Mouse (Mus musculus): ENCODE data around the gene Hist1h4h. TPM values are rescaled to one million over a fixed set of nuclear protein-coding genes. Genes with fewer than 3 reads are reported as not detected.
A peak's percentile ranks its signal among the peaks of the same experiment; 100 is the strongest.

Gene Hist1h4h
- polyA plus RNA-seq, 1 experiment from 2014 or later: 4.8 TPM

- WGBS: 46% methylated on average over 15 of the region's 15 CpGs
- no peak for ATAC-seq
- Histone ChIP-seq H3K9me3 (no peaks in the 10 kb centered on the region), H3K4me3 (replicated peaks) (peak overlapping the region; percentile 27), H3K27me3 (replicated peaks) (no peaks in the 10 kb centered on the region), H3K27ac (no peak overlapping the region), H3K36me3 (no peaks in the 10 kb centered on the region), H3K4me1 (replicated peaks) (0 out of 2 replicates have a peak, but pooled peaks cover 2% of the 10 kb centered on the region), H3K9ac (0 out of 2 replicates have a peak overlapping the region, but pooled peaks have one; percentile 17), H3K4me2 (replicated peaks) (peak overlapping the region; percentile 61)
Measured at GRCm38 (mm10) chr13:23515826-23516620, 14.8 kb upstream of the Hist1h4h start.

- under 1% methylated on average over 19 of the region's 19 CpGs for WGBS
- Histone ChIP-seq H3K4me3 (replicated peaks) (peak overlapping the region; percentile 45), H3K27ac (no peak overlapping the region), H3K4me1 (replicated peaks) (0 out of 2 replicates have a peak, but pooled peaks cover 2% of the 10 kb centered on the region), H3K9ac (0 out of 2 replicates have a peak overlapping the region, but pooled peaks have one; percentile 33), H3K4me2 (replicated peaks) (peak overlapping the region; percentile 75), H3K27me3 (replicated peaks) (no peaks in the 10 kb centered on the region), H3K36me3 (no peaks in the 10 kb centered on the region), H3K9me3 (no peaks in the 10 kb centered on the region)
- ATAC-seq: peak; percentile 76
Measured at GRCm38 (mm10) chr13:23516822-23517602, 13.8 kb upstream of the Hist1h4h start.

GRCm38 (mm10) chr13:23517603-23518294 lies 13.1 kb upstream of the Hist1h4h start:
- H3K36me3 ChIP-seq: no peaks in the 10 kb centered on the region
- no peaks in the 10 kb centered on the region for H3K27me3 ChIP-seq (replicated peaks)
- H3K4me1 ChIP-seq (replicated peaks): 0 out of 2 replicates have a peak, but pooled peaks cover 2% of the 10 kb centered on the region
- H3K9me3 ChIP-seq: no peaks in the 10 kb centered on the region
- 0 out of 2 replicates have a peak overlapping the region, but pooled peaks have one; percentile 33 for H3K9ac ChIP-seq
- peak; percentile 92 for ATAC-seq
- under 1% methylated on average over 27 of the region's 27 CpGs for WGBS
- H3K27ac ChIP-seq: peak overlapping the region; percentile 59; the same call in 1 of the 2 replicates
- peak overlapping the region; percentile 45 for H3K4me3 ChIP-seq (replicated peaks)
- H3K4me2 ChIP-seq (replicated peaks): peak overlapping the region; percentile 75

GRCm38 (mm10) chr13:23518295-23518603 lies 12.6 kb upstream of the Hist1h4h start:
- Histone ChIP-seq H3K4me2 (replicated peaks) (peak overlapping the region; percentile 75), H3K4me1 (replicated peaks) (0 out of 2 replicates have a peak, but pooled peaks cover 2% of the 10 kb centered on the region), H3K9ac (no peak overlapping the region), H3K4me3 (replicated peaks) (peak overlapping the region; percentile 45), H3K36me3 (no peaks in the 10 kb centered on the region), H3K9me3 (no peaks in the 10 kb centered on the region), H3K27me3 (replicated peaks) (no peaks in the 10 kb centered on the region), H3K27ac (no peak overlapping the region)
- no peak for ATAC-seq
- whole genome bisulfite sequencing: under 1% methylated on average over 6 of the region's 6 CpGs

- H3K4me1 ChIP-seq (replicated peaks): 0 out of 2 replicates have a peak, but pooled peaks cover 2% of the 10 kb centered on the region
- WGBS: under 1% methylated on average over 6 of the region's 6 CpGs
- peak overlapping the region; percentile 75 for H3K4me2 ChIP-seq (replicated peaks)
- H3K9ac ChIP-seq: peak overlapping the region; percentile 23; the same call in 1 of the 2 replicates
- H3K9me3 ChIP-seq: no peaks in the 10 kb centered on the region
- H3K4me3 ChIP-seq (replicated peaks): peak overlapping the region; percentile 40
- H3K27ac ChIP-seq: peak overlapping the region; percentile 56; the same call in 1 of the 2 replicates
- no peaks in the 10 kb centered on the region for H3K36me3 ChIP-seq
- ATAC-seq: peak; percentile 57
- H3K27me3 ChIP-seq (replicated peaks): no peaks in the 10 kb centered on the region
Measured at GRCm38 (mm10) chr13:23518885-23519284, 12.0 kb upstream of the Hist1h4h start.

- peak overlapping the region; percentile 40 for H3K4me3 ChIP-seq (replicated peaks)
- H3K9me3 ChIP-seq: no peaks in the 10 kb centered on the region
- H3K36me3 ChIP-seq: no peaks in the 10 kb centered on the region
- no peak overlapping the region for H3K9ac ChIP-seq
- 0% methylated on average over 10 of the region's 10 CpGs for WGBS
- ATAC-seq: peak; percentile 46
- no peaks in the 10 kb centered on the region for H3K27me3 ChIP-seq (replicated peaks)
- peak overlapping the region; percentile 56; the same call in 1 of the 2 replicates for H3K27ac ChIP-seq
- H3K4me1 ChIP-seq (replicated peaks): 0 out of 2 replicates have a peak, but pooled peaks cover 2% of the 10 kb centered on the region
- peak overlapping the region; percentile 75 for H3K4me2 ChIP-seq (replicated peaks)
Measured at GRCm38 (mm10) chr13:23519416-23519815, 11.4 kb upstream of the Hist1h4h start.

- H3K9me3 ChIP-seq: no peaks in the 10 kb centered on the region
- H3K27me3 ChIP-seq (replicated peaks): no peaks in the 10 kb centered on the region
- 1% methylated on average over 14 of the region's 14 CpGs for WGBS
- H3K36me3 ChIP-seq: no peaks in the 10 kb centered on the region
- no peak overlapping the region for H3K4me3 ChIP-seq (replicated peaks)
- H3K9ac ChIP-seq: no peak overlapping the region
- no peak overlapping the region for H3K27ac ChIP-seq
- H3K4me1 ChIP-seq (replicated peaks): 0 out of 2 replicates have a peak, but pooled peaks cover 3% of the 10 kb centered on the region
- H3K4me2 ChIP-seq (replicated peaks): peak overlapping the region; percentile 29; the same call in 1 of the 2 replicates
- 0 out of 2 replicates have a peak, but pooled peaks have one; percentile 27 for ATAC-seq
Measured at GRCm38 (mm10) chr13:23521703-23522102, 9.1 kb upstream of the Hist1h4h start.

GRCm38 (mm10) chr13:23523976-23524375 lies 6.9 kb upstream of the Hist1h4h start:
- WGBS: 49% methylated on average over 5 of the region's 5 CpGs
- no peaks in the 10 kb centered on the region for H3K36me3 ChIP-seq
- no peak overlapping the region for H3K4me3 ChIP-seq (replicated peaks)
- H3K4me2 ChIP-seq (replicated peaks): no peak overlapping the region
- no peak overlapping the region for H3K27ac ChIP-seq
- H3K9ac ChIP-seq: no peak overlapping the region
- 0 out of 2 replicates have a peak, but pooled peaks cover 3% of the 10 kb centered on the region for H3K4me1 ChIP-seq (replicated peaks)
- H3K27me3 ChIP-seq (replicated peaks): no peaks in the 10 kb centered on the region
- ATAC-seq: no peak
- no peaks in the 10 kb centered on the region for H3K9me3 ChIP-seq

- 0 out of 2 replicates have a peak overlapping the region, but pooled peaks have one; percentile 28 for H3K4me2 ChIP-seq (replicated peaks)
- 11% methylated on average over 5 of the region's 5 CpGs for WGBS
- no peaks in the 10 kb centered on the region for H3K9me3 ChIP-seq
- 0 out of 2 replicates have a peak, but pooled peaks cover 3% of the 10 kb centered on the region for H3K4me1 ChIP-seq (replicated peaks)
- H3K36me3 ChIP-seq: no peaks in the 10 kb centered on the region
- no peak overlapping the region for H3K4me3 ChIP-seq (replicated peaks)
- H3K27me3 ChIP-seq (replicated peaks): no peaks in the 10 kb centered on the region
- H3K9ac ChIP-seq: no peak overlapping the region
- H3K27ac ChIP-seq: no peak overlapping the region
- peak; percentile 24 for ATAC-seq
Measured at GRCm38 (mm10) chr13:23524654-23525053, 6.2 kb upstream of the Hist1h4h start.

- peak overlapping the region; percentile 63 for H3K4me2 ChIP-seq (replicated peaks)
- no peak overlapping the region for H3K9ac ChIP-seq
- H3K9me3 ChIP-seq: no peaks in the 10 kb centered on the region
- H3K27ac ChIP-seq: no peak overlapping the region
- 0 out of 2 replicates have a peak, but pooled peaks cover 3% of the 10 kb centered on the region for H3K4me1 ChIP-seq (replicated peaks)
- no peaks in the 10 kb centered on the region for H3K36me3 ChIP-seq
- ATAC-seq: no peak
- peak overlapping the region; percentile 39 for H3K4me3 ChIP-seq (replicated peaks)
- 3% methylated on average over 10 of the region's 10 CpGs for WGBS
- H3K27me3 ChIP-seq (replicated peaks): no peaks in the 10 kb centered on the region
Measured at GRCm38 (mm10) chr13:23525901-23526300, 4.9 kb upstream of the Hist1h4h start.

GRCm38 (mm10) chr13:23526312-23526711 lies 4.5 kb upstream of the Hist1h4h start:
- Histone ChIP-seq H3K4me3 (replicated peaks) (peak overlapping the region; percentile 39), H3K4me2 (replicated peaks) (peak overlapping the region; percentile 63), H3K4me1 (replicated peaks) (0 out of 2 replicates have a peak, but pooled peaks cover 3% of the 10 kb centered on the region), H3K9ac (peak overlapping the region; percentile 42), H3K27me3 (replicated peaks) (no peaks in the 10 kb centered on the region), H3K36me3 (no peaks in the 10 kb centered on the region), H3K9me3 (no peaks in the 10 kb centered on the region), H3K27ac (no peak overlapping the region)
- WGBS: under 1% methylated on average over 17 of the region's 17 CpGs
- ATAC-seq: peak; percentile 31; the same call in 1 of the 2 replicates
